Comparison of ENCODE assay signal across 19 mouse cellular contexts in the genomic region with DNA sequence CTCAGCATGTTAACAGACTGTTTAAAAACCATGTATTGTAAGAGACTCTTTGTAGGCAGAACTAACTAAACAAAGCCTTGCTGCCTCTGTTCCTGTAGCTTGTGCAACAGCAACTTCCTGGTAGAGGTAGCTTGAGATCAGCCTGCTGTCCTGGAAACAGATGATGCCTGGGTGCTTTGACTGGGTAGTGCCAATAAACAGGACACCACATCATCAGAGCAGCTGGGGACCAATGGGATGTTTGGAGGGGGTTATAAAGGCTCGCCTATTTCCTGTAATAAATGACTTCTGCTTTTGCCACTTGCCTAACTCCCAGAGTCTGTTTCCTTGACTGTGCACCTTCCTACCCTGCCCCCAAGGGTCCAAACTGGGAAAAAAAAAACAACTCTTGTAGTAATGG.
"Had no signal": no experiment of that assay in that cellular context is flagged by ENCODE, and none has a peak within 500 bp of the region (broad histone marks: within the 10 kb centered on the region; RNA-seq: fewer than 3 reads in every experiment).

No protein-coding gene starts in this region.

- H3K4me1 ChIP-seq: limb, embryonic 10.5 days; limb, embryonic 13.5 days; liver, embryonic 13.5 days; midbrain, embryonic 12.5 days; midbrain, embryonic 15.5 days; neural tube, embryonic 12.5 days; neural tube, embryonic 15.5 days had no signal

- H3K4me2 ChIP-seq: limb, embryonic 13.5 days; liver, embryonic 13.5 days; midbrain, embryonic 12.5 days; midbrain, embryonic 15.5 days; neural tube, embryonic 12.5 days; neural tube, embryonic 15.5 days had no signal

- H3K9me3 ChIP-seq: limb, embryonic 10.5 days; limb, embryonic 13.5 days; liver, embryonic 13.5 days; midbrain, embryonic 12.5 days; midbrain, embryonic 15.5 days; neural tube, embryonic 12.5 days; neural tube, embryonic 15.5 days had no signal

- H3K4me3 ChIP-seq: limb, embryonic 10.5 days; limb, embryonic 13.5 days; liver, embryonic 13.5 days; midbrain, embryonic 12.5 days; midbrain, embryonic 15.5 days; neural tube, embryonic 12.5 days; neural tube, embryonic 15.5 days had no signal

- H3K9ac ChIP-seq: limb, embryonic 13.5 days; liver, embryonic 13.5 days; midbrain, embryonic 12.5 days; midbrain, embryonic 15.5 days; neural tube, embryonic 12.5 days; neural tube, embryonic 15.5 days had no signal

- H3K36me3 ChIP-seq: limb, embryonic 10.5 days; limb, embryonic 13.5 days; liver, embryonic 13.5 days; midbrain, embryonic 12.5 days; midbrain, embryonic 15.5 days; neural tube, embryonic 12.5 days; neural tube, embryonic 15.5 days had no signal

- DNase-seq: kidney, adult 9 months; kidney, postnatal 36 days; liver; liver, embryonic 13.5 days; lung, adult 2 months; lung, postnatal 14 days; lung, postnatal 4 days; right cerebral cortex, adult 18-20 months; right cerebral cortex, postnatal 14 days; right cerebral cortex, postnatal 4 days; thymus, adult 2 months; thymus, postnatal 14 days had no signal

- H3K27ac ChIP-seq: limb, embryonic 10.5 days; limb, embryonic 13.5 days; liver, embryonic 13.5 days; midbrain, embryonic 12.5 days; midbrain, embryonic 15.5 days; neural tube, embryonic 12.5 days; neural tube, embryonic 15.5 days; stomach, postnatal 0 days had no signal

- H3K27me3 ChIP-seq: limb, embryonic 13.5 days; liver, embryonic 13.5 days; midbrain, embryonic 12.5 days; midbrain, embryonic 15.5 days; neural tube, embryonic 12.5 days; neural tube, embryonic 15.5 days had no signal

- ATAC-seq: midbrain, embryonic 15.5 days had no signal
